Mouse (Mus musculus): Measurements from ENCODE around the gene Kcnc2.

GRCm38 (mm10) chr10:112377163-112377562 is 106.2 kb downstream of the Kcnc2 start:
- no peak for TF ChIP-seq CTCF (IDR thresholded peaks at IDR 0.05; ENCODE audit: borderline replicate concordance, extremely low read depth, insufficient read depth, insufficient read length)
- no peak for TF ChIP-seq POLR2A (IDR thresholded peaks at IDR 0.05; ENCODE audit: borderline replicate concordance, extremely low read depth, insufficient read depth, insufficient read length, poor library complexity, severe bottlenecking)

Measured in brain, embryonic 14.5 days (tissue).